Mouse (Mus musculus): ENCODE measurements around the gene Med26.

DNA sequence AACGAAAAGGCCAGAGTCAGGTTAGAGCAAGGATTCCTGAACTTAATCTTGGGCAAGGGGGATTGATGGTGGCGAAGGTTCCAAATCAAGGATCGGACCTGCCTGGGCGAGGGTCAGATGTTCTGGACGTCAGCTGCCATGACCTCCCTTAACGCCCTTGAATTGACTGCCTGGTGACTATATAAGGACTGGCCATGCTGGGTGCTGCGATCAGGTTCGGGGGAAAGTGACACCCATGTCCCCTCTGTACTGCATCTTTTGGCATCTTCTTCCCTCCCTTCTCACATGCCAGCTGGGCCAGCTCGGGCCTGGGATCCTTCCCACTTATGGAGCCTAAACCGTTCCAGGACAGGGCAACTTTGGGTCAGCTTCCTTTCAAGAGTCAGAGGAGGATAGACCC is 24.4 kb upstream of the Med26 start:
- TF ChIP-seq CTCF (IDR thresholded peaks at IDR 0.05; ENCODE audit: low read depth) (no peak), EP300 (IDR thresholded peaks at IDR 0.05; ENCODE audit: low read depth) (no peak)
